Mouse (Mus musculus) heart, postnatal 25 days (tissue): ENCODE data around the gene Dexi. TPM values are rescaled to one million over a fixed set of nuclear protein-coding genes. Genes with fewer than 3 reads are reported as not detected.

Experiments used
- DNase-seq: peaks from one replicate; pipeline ENCODE4 v3.0.0; 2022; ENCODE audit warnings: low spot score
- intact Hi-C: fragments of 180-260 bp; cut with DNase I; formaldehyde crosslinking; loops from one replicate; pipeline ENCODE4 v1.15.1; 2025
- total RNA-seq, 2 experiments: library from RNA; stranded (reverse); gene quantifications; 2 replicates each; pipeline ENCODE4 v1.2.3; 2021

The Dexi gene
- total RNA-seq, 2 experiments from 2014 or later, result 34.6 to 37.4 TPM

DNA sequence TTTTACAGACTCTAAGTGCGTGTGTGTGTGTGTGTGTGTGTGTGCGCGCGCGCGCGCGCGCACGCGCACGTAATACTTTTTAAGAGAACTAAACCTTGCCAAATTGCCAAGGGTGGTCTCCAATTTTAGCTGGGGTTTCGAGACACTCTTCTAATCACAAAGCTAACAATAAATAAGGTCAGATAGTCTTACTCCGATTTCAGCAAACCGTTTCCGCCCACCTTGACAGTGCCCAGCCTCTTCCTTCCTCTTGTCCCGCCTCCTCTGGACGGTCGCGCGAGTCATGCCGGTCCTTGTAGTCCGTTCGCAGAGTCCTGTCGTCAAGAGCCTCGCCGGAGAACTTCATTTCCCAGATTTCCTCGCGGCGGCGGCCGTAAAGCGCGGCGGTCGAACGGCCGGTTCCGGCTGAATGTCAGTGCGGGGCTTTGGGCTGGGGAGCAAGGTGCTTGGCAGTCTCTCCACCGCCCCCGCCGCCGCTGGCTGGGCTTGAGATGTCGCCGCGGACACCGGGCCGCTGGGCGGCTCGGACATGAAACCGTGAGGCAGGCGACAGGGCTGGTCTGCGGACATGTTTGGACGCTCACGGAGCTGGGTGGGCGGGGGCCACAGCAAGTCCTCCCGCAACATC is 2.3 kb upstream of the Dexi start, which contains the start of gene Clec16a:
Gene Clec16a, plus strand, starts transcription at position 345 of the 628 bp plus-strand sequence.
- DNase-seq, result peak; percentile 91
- intact Hi-C loops, result loop anchor here (10.0 kb wide), 2 partner anchors 590 to 710 kb away; partner anchors contain the start of genes Gspt1 and Txndc11

DNA sequence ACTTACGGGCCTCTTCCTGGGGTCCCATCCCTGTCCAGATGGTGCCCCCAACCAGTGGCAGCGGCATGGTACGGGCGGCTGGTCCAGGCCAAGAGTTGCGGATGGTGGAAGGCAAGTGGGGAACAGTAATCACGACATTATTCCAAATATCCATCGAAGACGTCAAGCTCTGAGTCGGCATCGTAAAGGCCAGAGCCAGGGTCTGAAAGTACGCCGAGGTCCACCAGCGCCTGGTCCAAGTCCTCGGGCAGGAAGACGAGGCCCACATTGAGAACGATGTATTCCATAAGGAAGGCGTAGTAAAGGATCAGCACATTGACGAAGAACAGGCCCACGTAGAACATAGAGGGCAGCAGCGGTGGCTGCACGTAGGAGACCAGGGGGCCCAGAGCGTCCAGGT is 588 bp downstream of the Dexi start:
- intact Hi-C loops, result loop anchor here (10.0 kb wide), 2 partner anchors 593 to 713 kb away; partner anchors contain the start of genes Gspt1 and Txndc11
- no peak for DNase-seq

DNA sequence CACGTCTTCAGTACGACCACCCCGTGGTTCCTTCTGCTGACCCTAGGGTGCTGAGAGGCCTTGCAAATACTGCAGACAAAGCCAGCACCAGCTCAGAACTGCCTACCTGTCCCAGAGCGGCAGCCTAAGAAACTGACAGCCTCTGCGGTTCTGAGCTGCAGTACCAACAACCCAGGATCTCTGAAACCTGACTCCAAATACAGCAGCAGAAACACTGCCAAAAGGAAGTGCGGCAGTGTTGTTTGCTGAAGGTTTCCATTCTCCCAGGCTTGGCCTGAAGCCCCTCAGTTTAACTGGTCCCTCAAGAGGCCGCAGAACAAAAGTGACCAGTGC is 1.3 kb downstream of the Dexi start:
- peak; percentile 8 for DNase-seq
- intact Hi-C loops, result loop anchor here (10.0 kb wide), 2 partner anchors 593 to 713 kb away; partner anchors contain the start of genes Gspt1 and Txndc11

DNA sequence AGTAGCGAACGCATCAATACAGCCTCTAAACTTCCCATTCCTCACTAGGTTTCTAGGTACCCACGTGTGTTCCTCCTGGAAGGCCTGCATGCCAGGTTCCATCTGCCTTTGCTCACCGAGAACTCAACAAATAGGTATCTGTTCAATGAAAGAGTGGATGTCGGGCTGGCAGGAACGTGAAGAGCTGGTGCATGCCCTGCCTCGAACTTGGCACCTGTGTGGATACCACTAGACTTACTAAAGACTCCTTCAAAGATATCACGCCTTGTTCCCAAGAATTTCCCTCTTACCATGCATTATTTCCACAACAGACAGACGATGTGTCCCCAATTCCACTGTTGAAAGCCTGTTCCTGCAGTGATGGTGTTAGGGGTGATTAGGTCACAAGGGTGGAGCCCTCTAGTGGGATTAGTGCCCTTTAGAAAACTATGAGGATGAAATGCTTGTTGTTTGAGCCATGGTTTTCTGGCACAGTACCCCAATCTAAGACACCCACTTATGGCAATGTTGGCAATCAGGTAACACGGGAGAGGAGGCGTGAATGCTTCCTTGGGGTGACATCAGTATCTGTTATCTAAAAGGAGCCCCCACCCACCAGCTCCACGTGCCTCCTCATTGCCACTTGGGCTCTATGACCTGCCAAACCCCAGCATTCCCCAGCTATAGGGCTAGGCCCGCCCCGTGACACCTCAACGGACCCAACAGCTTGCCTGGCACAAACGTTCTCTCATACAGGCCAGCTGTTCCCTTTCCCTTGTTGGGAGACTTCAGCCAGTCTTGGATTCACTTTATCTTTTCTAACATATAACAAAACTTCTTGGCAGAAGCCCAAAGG is 1.9 kb downstream of the Dexi start:
- no peak for DNase-seq
- intact Hi-C loops, result loop anchor here (10.0 kb wide), 2 partner anchors 594 to 714 kb away; partner anchors contain the start of genes Gspt1 and Txndc11

DNA sequence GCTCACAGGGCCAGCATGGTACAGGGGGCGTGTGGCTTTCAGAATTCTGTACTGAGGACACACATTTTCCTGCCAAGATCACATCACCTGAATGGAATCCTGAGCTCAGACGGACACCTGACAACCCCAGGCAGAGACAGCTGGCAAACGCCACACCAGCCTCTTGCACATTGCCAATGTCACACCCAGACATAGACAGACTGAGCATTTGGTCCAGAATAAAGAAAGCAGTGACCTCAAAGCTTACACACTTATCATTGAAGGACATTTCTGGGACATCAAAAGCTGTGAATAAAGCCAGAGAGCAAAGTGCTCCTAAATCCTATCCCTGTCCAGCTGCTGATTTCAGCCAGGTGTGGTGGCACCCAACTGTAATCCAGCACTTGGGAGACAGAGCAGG is 5.9 kb downstream of the Dexi start:
- no peak for DNase-seq
- intact Hi-C loops, result no loop called here

DNA sequence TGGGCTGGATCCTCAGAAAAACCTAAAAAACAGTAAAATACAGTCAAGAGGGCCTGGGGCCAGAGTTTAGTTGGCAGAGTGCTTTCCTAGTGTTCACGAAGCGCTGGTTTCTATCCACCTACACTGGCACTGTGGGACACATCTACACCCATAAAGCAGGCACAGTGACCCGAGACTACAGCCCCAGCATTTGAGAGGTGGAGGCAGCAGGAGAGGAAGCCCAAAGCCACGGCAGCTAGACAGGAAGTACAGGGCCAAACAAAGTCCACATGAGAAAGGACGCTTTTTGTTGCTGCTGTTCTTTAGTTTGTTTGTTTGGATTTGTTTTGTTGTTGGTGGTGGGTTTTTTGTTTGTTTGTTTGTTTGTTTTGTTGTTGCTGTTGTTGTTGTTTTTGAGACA is 6.5 kb downstream of the Dexi start:
- no peak for DNase-seq
- intact Hi-C loops, result no loop called here

DNA sequence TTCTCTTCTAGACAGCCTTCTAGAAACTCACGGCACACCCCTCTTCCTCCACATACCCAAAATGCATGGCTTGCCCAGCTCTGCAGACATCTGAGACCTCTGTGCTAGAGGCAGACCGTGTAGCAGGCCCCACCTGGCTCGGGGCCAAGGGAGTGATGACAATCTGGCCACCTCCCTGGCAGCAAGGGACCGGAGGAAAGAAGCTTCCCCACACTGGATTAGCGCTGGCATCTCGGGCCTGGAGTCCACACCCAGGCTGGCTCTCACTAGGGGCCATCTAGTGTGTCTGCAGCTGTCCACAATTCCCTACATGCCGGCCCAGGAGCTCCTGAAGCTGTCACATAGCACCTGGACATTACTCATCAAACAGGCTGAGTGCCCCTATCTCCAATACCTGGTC is 8.3 kb downstream of the Dexi start:
- no peak for DNase-seq
- intact Hi-C loops, result no loop called here

DNA sequence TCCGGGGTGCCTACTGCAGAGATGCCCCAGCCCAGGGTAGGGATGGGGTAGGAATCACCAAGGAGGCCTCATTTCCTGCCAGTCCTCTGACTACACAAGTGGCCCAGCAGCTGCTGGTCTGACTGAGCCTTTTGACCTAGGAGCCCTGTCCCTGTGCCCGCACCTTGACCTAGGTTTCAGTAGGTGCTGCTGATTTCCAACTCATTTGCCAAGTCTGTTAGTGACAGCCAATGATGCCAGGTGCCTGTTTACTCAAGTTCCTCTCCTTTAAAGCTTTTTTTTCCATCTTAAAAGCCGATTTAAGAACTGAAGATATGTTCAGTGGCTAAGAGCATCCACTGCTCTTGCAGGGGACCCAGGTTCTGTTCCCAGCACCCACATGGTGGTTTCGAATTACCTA is 9.1 kb downstream of the Dexi start:
- intact Hi-C loops, result no loop called here
- no peak for DNase-seq

DNA sequence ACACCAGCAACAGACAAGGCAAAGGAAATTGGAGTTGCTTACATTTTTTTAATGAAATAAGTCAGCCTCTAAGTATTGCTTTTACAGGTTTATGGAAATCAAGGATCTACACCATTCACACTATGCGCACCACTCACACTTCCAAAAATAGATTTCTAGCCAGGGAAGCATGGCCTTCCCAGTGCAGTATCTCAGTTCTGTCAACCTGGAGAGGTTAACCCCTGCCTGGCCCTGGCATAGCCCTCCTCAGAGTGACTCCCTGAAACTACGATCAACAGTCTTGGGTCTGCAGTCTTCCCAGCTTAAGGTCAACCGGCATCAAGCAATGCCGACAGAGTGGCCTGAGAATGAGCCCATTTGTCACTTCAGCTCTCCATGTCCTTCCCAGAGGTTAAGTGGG is 12.7 kb downstream of the Dexi start:
- intact Hi-C loops, result no loop called here
- DNase-seq, result no peak

DNA sequence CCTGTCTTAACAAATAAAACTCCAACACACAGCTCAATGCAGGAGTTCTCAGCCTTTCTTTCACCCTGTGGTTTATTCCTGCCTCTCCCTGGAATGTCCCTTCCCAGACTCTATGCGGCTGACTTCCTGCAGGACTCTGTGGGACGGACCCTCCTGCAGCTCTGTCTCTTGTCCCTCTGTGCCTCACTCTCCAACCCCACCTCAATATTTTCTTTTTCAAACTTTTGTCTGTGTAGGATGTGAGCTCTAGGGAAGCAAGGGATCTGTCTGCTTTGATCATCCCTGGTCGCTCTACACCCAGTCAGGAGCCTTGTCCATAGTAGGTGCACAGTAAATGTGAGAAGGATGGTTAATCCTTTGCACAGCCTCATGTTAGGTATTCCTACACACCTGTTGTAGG is 14.5 kb downstream of the Dexi start:
- no peak for DNase-seq
- intact Hi-C loops, result no loop called here

DNA sequence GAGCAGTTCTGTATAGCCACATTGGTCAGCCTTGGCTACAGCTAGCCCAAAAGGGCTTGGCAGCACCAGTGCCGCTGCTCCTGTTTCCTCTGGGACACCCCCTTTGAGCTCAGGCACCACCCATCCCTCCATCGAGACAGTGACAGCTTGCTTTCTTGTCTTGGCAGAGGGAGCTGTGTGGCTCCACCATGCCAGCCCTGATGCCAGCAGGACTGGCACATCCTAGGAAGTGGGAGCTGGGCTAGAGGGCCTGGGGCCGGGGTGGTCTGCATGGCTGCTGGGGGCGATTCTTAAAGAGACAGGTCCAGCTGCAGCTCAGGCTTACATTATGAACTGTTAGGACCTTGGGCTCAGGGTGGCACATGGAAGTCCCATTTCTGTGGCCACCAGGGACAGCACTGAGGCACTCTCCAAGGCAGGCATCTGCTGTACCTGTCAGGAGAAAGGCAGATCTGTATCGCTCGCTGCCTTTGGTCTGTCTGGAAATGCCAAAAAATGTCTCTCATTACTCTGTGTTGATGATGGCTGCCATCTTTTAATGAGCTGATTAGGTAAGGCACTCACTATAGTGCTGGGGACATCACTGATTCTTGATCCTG is 15.7 kb downstream of the Dexi start:
- intact Hi-C loops, result no loop called here
- no peak for DNase-seq

DNA sequence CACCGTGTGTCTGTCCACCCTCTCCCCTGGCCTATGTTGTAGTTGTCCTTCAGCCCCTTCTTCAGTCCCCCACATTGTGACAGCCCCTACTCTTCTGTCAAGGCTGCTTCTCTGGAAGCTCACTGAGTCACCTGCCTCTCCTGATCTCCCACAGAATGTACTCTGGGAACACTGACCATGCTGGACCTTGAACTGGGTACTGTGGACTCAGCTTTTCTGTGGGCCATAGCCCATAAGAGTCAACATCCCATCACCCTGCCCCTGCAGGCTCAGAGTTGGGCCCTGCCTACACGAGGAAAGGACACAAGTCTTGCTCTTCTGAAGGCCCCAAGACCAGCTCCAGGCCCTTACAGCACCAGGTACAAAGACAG is 17.3 kb downstream of the Dexi start:
- DNase-seq, result no peak
- intact Hi-C loops, result no loop called here

DNA sequence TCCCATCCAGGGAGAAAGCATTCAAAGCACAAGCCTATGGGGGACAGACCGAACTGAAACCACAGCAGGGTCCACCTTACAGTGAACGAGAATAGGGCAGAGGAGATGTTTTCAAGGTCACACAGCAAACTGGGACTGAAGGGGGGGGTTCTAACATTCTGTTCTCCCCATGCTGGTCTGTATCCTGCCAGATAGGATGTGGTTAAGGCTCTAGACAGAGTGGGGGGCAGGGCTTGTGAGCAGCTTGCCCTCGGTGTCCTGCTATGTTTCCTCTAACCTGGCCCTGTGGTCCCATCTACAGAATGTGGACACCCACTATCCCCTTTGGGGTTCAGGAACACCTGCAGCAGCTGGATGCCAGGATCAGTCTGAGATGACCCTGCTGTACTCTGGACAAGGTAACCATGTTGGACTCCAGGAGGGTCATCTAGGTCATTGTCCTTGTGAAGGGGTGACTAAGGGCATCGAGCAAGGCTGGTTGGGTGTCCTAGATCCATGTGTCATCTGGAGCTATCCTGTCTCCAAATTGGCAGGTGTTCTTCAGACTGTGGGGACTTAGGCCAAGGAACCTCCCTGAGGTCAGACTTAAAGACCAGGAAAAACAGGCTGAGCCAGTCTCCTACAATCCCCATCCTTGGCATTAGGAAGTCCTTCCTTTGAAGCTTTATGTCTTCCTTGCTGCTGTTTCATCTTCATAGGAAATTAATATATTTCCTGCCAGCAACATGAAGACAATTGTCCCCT is 17.8 kb downstream of the Dexi start:
- no peak for DNase-seq
- intact Hi-C loops, result loop anchor here (5.0 kb wide), 2 partner anchors 108 to 438 kb away; no protein-coding TSS in a partner anchor

DNA sequence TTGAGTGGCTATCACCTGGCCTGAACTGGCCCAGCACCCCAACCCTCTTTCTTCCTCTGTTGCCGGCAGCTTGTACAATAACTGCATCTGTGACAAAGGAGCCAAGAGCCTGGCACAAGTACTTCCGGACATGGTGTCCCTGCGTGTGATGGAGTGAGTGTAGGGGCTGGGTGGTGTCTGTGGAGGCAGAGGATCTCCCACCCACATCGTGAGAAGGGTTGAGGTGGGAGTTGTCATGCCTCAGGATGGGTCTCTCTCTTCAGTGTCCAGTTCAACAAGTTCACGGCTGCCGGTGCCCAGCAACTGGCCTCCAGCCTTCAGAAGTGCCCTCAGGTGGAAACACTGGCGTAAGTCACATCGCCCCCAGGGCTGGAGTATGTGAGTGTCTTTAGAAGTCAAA is 19.2 kb downstream of the Dexi start:
- intact Hi-C loops, result loop anchor here (5.0 kb wide), 2 partner anchors 106 to 436 kb away; no protein-coding TSS in a partner anchor
- DNase-seq, result no peak

DNA sequence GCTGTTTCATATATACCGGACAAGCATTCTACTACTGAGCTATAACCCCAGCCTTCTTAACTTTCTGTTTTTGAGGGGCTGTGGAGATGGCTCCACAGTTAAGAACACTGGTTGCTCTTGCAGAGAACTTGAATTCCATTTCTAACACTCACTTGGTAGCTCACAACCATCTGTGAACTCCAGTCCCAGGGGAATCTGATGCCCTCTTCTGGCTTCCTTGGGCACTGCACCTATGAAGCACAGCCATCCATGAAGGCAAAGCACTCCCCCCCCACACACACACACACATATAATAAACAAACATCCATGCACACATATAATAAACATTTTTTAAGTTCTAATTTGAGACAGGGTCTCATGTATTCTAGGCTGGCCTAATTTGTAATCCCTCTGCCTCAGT is 20.0 kb downstream of the Dexi start:
- DNase-seq, result no peak
- intact Hi-C loops, result loop anchor here (5.0 kb wide), 2 partner anchors 106 to 436 kb away; no protein-coding TSS in a partner anchor

DNA sequence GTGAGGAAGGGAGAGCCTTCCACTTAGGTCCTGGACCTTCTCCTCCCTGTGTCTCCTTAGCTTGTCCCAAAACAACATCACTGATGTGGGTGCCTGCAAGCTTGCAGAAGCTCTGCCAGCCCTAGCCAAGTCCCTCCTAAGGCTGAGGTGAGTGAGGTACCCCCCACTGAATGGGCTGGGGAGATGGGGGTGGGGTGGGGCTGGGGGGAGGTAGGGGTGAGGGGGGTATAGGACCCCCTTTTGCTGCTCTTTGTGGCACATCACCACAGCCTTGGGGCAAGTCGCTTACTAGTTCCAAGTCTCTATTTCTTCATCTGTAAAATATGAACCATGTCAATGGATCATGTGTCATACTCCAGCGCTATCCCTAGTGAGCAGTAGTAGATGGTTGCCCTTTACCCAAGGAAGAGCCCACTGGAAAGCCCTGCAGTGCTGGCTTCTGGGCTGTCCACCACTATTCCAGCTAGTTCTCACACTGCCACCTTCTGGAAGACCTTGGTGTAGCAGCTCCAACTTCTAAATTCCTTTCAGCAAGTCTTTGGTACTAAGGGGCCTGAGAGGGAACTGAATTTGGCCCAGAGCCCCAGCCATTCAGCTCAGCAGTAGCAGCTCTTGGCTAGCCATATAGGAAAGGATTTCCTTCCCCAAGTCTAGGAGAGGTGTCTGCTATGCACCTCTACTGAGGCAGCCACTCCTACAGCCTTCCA is 21.8 kb downstream of the Dexi start:
- intact Hi-C loops, result loop anchor here (2.0 to 5.0 kb wide), 3 partner anchors 104 to 434 kb away; no protein-coding TSS in a partner anchor
- no peak for DNase-seq

DNA sequence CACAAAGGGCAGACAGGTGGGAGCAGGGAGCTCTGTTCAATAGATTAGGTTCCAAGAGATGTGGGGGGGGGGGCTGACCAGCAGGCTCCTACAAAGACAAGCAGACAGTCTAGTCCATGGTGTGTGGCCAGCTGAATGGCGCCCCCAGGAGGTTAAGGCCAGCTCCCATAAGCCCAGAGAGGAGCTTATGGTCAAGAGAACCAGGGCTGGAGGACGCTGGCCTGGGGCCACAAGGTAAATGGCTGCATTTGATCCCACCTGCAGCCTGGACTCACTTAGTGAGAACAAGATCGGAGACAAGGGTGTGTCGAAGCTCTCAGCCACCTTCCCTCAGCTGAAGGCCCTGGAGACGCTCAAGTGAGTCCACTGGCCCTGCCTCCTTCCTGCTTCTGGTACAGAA is 24.8 kb downstream of the Dexi start:
- DNase-seq, result no peak
- intact Hi-C loops, result no loop called here

DNA sequence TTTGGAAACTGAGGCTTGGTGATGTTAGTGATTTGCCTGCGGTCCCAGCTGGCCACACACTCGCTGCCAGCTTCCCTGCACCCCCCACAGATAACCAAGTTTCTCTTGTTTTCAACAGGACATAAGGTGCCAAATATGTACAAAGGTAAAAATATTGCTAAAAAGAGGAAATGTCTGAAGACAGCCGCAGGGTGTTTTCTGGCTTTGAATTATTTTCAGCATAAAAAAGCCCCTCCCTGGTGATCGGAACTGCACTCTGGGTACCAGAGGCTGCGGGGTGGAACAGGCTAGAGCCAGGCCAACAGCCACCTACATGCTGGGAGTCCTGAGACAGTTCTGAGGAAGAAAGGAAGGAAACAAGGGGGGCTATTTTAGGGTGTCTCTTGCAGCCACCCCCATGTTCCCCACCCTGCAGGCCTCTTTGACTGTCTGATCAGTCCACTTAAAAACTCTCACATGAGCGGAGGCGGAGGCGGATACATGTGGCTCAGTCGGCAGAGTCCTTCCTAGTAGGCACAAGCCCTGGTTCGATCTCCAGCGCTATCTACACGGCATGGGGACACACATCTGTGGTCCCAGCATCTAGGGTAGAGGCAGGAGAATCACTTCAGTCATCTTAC is 26.8 kb downstream of the Dexi start:
- DNase-seq, result no peak
- intact Hi-C loops, result no loop called here

DNA sequence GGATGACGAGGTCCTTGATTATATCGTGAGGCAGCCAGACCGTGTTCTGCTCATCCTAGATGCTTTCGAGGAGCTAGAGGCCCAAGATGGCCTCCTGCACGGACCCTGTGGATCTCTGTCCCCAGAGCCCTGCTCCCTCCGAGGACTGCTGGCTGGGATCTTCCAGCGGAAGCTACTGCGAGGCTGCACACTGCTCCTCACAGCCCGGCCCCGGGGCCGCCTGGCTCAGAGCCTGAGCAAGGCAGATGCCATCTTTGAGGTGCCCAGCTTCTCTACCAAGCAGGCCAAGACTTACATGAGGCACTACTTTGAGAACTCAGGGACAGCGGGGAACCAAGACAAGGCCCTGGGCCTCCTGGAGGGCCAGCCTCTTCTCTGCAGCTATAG is 31.7 kb downstream of the Dexi start:
- no peak for DNase-seq
- intact Hi-C loops, result no loop called here
